Mouse (Mus musculus) limb, embryonic 14.5 days (tissue): ENCODE measurements around the gene Gusb. TPM values are rescaled to one million over a fixed set of nuclear protein-coding genes. Genes with fewer than 3 reads are reported as not detected.

Experiments used
- ATAC-seq: fragments of 200-750 bp; cut with Nextera tagmentation; 2 replicates; pipeline ENCODE4 v1.8.0; 2017; ENCODE audit warnings: low read depth, moderate number of reproducible peaks, moderate TSS enrichment; ENCODE audit not compliant: low FRiP score
- DNase-seq: peaks from one replicate; pipeline ENCODE4 v3.0.0-alpha.2; 2015; ENCODE audit warnings: low spot score
- H3K27ac ChIP-seq: fragments of 300-500 bp; sonication (generic); replicated peaks from 2 replicates; pipeline ENCODE4 v1.5.1; 2014; ENCODE audit warnings: low read depth, mild to moderate bottlenecking, low read length, moderate library complexity, mixed read lengths
- H3K27me3 ChIP-seq: fragments of 300-500 bp; sonication (generic); 2 replicates; pipeline ENCODE4 v1.6.1; 2014; ENCODE audit warnings: low read length, mixed read lengths; ENCODE audit not compliant: control insufficient read depth, insufficient read depth
- H3K36me3 ChIP-seq: fragments of 300-500 bp; sonication (generic); 2 replicates; pipeline ENCODE4 v1.6.1; 2014; ENCODE audit warnings: mild to moderate bottlenecking, low read length, moderate library complexity, mixed read lengths; ENCODE audit not compliant: control insufficient read depth, insufficient read depth
- H3K4me1 ChIP-seq: fragments of 300-500 bp; sonication (generic); 2 replicates; pipeline ENCODE4 v1.6.1; 2014; ENCODE audit warnings: antibody characterized with exemption, low read length, mixed read lengths; ENCODE audit not compliant: control insufficient read depth, insufficient read depth
- H3K4me2 ChIP-seq: fragments of 300-500 bp; sonication (generic); replicated peaks from 2 replicates; pipeline ENCODE4 v1.6.1; 2014; ENCODE audit warnings: low read depth, mild to moderate bottlenecking, low read length, moderate library complexity; ENCODE audit not compliant: severe bottlenecking
- H3K4me3 ChIP-seq: fragments of 300-500 bp; sonication (generic); replicated peaks from 2 replicates; pipeline ENCODE4 v1.5.1; 2014; ENCODE audit warnings: low read length
- H3K9ac ChIP-seq: fragments of 300-500 bp; sonication (generic); 2 replicates; pipeline ENCODE4 v1.6.1; 2014; ENCODE audit warnings: mild to moderate bottlenecking, low read depth, low read length, moderate library complexity; ENCODE audit not compliant: severe bottlenecking
- H3K9me3 ChIP-seq: fragments of 300-500 bp; sonication (generic); 2 replicates; pipeline ENCODE4 v1.6.1; 2016; ENCODE audit warnings: low read length; ENCODE audit not compliant: control insufficient read depth
- POLR2A ChIP-seq: fragments of 200-500 bp; IDR thresholded peaks from 2 replicates; pipeline ENCODE4 v1.8.0; 2012; ENCODE audit warnings: inconsistent platforms, mild to moderate bottlenecking, moderate library complexity, borderline replicate concordance; ENCODE audit not compliant: insufficient read depth, insufficient read length; ENCODE audit errors: extremely low read depth
- WGBS: fragments of 180-500 bp; shearing (Covaris S2); extraction: QIAGEN DNeasy Blood & Tissue Kit; methylation state at CpG from one replicate; pipeline ENCODE4 v1.1.7; 2014; 5-methylcytosine and 5-hydroxymethylcytosine counted together
- polyA plus RNA-seq, 2 experiments: library from polyadenylated mRNA; depleted of rRNA in 1 of 2; stranded (reverse) in 1 of 2; unstranded in 1 of 2; fragments of >200 nt; fragmentation: Nextera tagmentation in 1 of 2; extraction: Ambion mirVana in 1 of 2; gene quantifications; 2 replicates each; pipeline versions ENCODE4 v1.2.1 to v1.2.3; 2012 to 2014

The Gusb gene
- polyA plus RNA-seq, 2 experiments = 37.2 to 54.4 TPM

DNA sequence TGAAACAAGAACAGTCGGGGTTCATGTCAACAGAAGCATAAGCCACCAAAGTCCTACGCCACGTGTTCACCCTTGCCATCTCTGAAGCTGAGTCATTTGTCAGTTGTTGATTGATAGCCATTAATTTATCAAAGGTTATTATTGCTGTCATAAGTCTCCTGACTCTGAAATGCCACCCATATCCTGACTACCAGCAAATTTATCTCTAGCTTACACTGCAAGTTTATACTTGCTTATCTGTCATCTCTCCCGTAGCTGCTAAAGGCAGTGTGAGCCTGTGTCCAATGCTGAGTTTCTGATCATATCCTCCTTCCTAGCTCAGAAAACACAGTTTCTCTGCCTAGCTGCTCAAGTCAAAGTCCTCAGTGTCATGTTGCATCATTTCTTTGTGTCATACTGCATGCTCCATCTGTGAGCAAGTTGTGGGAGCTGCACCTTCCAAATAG lies 28.0 kb downstream of the Gusb start:
- ATAC-seq = no peak
- TF ChIP-seq POLR2A = no peak
- no peak overlapping the region for H3K4me2 ChIP-seq

DNA sequence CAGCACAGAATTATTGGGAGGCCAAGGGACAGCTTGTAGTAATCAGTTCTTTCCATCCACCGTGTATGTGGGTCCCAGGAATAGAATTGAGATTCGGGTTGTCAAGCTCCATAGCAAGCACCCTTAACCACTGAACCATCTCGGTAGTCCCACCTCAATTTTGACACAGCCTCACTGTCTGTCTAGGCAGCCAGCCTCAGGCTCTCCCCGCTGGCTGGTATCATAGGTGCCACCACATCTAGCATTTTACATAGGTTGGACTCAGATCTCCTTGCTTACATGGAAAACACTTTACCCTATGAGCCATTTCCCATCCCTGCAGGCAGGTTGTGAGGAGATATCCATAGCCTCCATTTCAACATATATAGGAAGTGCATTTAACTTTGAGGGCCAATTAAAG lies 28.5 kb downstream of the Gusb start:
- no peaks in the 10 kb centered on the region for H3K4me1 ChIP-seq
- DNase-seq (no peak), ATAC-seq (no peak)
- no peak for TF ChIP-seq POLR2A
- no peaks in the 10 kb centered on the region for H3K9me3 ChIP-seq
- H3K27ac ChIP-seq = no peak overlapping the region
- H3K4me3 ChIP-seq = no peak overlapping the region
- WGBS = 78% methylated on average over 4 of the region's 4 CpGs
- no peaks in the 10 kb centered on the region for H3K27me3 ChIP-seq
- no peak overlapping the region for H3K4me2 ChIP-seq
- H3K9ac ChIP-seq = no peak overlapping the region
- peaks cover 7% of the 10 kb centered on the region for H3K36me3 ChIP-seq

More for the DNA sequence above, 28.0 kb downstream of the Gusb start:
- peaks cover 7% of the 10 kb centered on the region for H3K36me3 ChIP-seq
- H3K4me3 ChIP-seq = no peak overlapping the region
- DNase-seq = no peak
- H3K9me3 ChIP-seq = no peaks in the 10 kb centered on the region
- no peak overlapping the region for H3K27ac ChIP-seq
- WGBS = 77% methylated on average over 4 of the region's 4 CpGs
- H3K4me1 ChIP-seq = no peaks in the 10 kb centered on the region
- H3K27me3 ChIP-seq = no peaks in the 10 kb centered on the region
- H3K9ac ChIP-seq = no peak overlapping the region

DNA sequence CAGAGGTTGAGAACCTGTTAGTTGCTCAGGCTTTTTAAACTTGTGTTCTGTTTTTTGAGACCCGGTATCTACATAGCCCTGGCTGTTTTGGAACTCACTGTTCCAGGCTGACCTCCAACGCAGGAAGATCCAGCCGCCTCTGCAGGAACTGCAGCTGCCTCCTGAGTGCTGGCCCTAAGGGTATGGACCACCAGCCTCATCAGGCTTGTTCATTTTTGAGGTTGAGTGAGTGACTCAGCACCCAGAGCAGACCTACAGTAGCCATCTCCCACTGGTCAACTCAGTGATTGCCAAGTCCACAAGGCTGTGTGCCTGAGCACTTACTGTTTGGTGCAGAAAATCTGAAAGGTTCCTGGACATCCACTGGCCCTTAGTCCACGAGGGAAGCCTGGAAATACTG lies 31.4 kb downstream of the Gusb start:
- H3K9ac ChIP-seq = no peak overlapping the region
- no peaks in the 10 kb centered on the region for H3K9me3 ChIP-seq
- no peak for TF ChIP-seq POLR2A
- H3K4me3 ChIP-seq = no peak overlapping the region
- ATAC-seq = no peak
- H3K27ac ChIP-seq = no peak overlapping the region
- H3K36me3 ChIP-seq = peaks cover 7% of the 10 kb centered on the region
- H3K4me2 ChIP-seq = no peak overlapping the region
- no peaks in the 10 kb centered on the region for H3K4me1 ChIP-seq
- H3K27me3 ChIP-seq = no peaks in the 10 kb centered on the region
- 75% methylated on average over 4 of the region's 4 CpGs for WGBS
- DNase-seq = no peak

DNA sequence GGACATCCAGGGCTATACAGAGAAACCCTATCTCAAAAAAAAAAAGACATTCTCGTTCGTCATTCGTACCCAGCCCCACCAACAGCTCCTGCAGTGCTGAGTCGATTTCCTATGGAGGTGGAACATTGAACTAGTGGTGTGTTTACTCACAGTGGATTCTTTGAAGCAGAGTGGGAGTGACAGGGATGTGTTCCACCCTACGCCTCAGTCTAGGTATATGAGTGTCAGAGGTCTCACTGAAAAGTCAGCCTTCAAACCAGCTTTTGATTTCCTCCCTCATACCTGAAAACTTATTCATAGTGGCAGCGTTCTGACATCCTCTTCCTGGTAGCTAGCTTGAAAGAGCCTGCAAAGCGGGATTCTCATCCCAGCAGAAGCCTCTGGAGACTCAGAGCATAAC lies 34.4 kb downstream of the Gusb start:
- DNase-seq (no peak), ATAC-seq (no peak)
- peaks cover 7% of the 10 kb centered on the region for H3K36me3 ChIP-seq
- no peak overlapping the region for H3K9ac ChIP-seq
- TF ChIP-seq POLR2A = no peak
- no peak overlapping the region for H3K4me3 ChIP-seq
- WGBS = 83% methylated on average over 7 of the region's 7 CpGs
- H3K27me3 ChIP-seq = no peaks in the 10 kb centered on the region
- H3K9me3 ChIP-seq = no peaks in the 10 kb centered on the region
- H3K4me1 ChIP-seq = no peaks in the 10 kb centered on the region
- H3K4me2 ChIP-seq = no peak overlapping the region
- no peak overlapping the region for H3K27ac ChIP-seq

DNA sequence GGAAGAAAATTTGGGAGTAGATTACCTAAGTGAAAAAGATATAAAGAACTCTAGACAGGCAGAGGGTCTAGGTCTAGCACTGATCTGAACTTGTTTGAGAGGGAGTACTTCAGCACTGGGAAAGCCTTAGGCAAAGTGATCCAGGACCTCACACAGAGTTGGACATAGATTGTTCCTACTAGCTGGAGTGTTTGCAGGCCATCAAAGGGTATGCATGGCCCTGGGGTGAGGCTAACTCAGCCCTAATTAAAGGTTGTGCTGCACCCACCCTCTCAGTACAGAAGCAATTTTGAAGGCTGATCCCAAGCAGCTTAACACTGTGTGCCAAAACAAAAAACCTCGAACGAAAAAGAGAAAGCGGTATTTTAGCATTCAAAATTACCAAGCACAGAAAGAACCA lies 36.4 kb downstream of the Gusb start:
- ATAC-seq = no peak

DNA sequence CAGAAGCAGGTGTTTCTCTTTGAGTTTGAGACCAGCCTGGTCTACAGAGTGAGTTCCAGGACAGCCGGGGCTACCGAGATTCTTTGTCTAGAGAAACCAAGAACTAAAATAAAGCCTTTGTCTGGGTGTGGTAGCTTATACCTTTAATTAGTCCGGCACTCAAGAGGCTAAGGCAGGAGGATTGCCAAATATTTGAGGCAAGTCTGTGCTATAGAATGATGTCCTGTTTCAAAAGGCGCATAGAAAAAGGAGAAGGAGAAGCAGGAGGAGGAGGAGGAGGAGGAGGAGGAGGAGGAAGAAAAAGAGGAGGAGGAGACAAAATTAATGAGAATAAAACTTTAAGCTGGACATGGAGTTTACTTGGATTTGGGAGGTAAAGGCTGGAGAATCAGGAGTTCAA lies 39.6 kb downstream of the Gusb start:
- 71% methylated on average over 4 of the region's 4 CpGs for WGBS
- Histone ChIP-seq H3K4me2 (no peak overlapping the region), H3K4me3 (no peak overlapping the region), H3K9me3 (no peaks in the 10 kb centered on the region), H3K4me1 (no peaks in the 10 kb centered on the region), H3K27ac (no peak overlapping the region), H3K36me3 (0 out of 2 replicates have a peak, but pooled peaks cover 4% of the 10 kb centered on the region), H3K27me3 (no peaks in the 10 kb centered on the region), H3K9ac (no peak overlapping the region)
- TF ChIP-seq POLR2A = no peak
- no peak for DNase-seq
- ATAC-seq = no peak

More for the DNA sequence above, 36.4 kb downstream of the Gusb start:
- Histone ChIP-seq H3K4me3 (no peak overlapping the region), H3K27me3 (no peaks in the 10 kb centered on the region), H3K9ac (no peak overlapping the region), H3K36me3 (no peaks in the 10 kb centered on the region), H3K4me1 (no peaks in the 10 kb centered on the region), H3K4me2 (no peak overlapping the region), H3K27ac (no peak overlapping the region), H3K9me3 (no peaks in the 10 kb centered on the region)
- no peak for TF ChIP-seq POLR2A
- no peak for DNase-seq
- WGBS = 71% methylated on average over 3 of the region's 3 CpGs
